Mouse (Mus musculus) heart, embryonic 14.5 days (tissue): ENCODE data around the gene Emc7. TPM values are rescaled to one million over a fixed set of nuclear protein-coding genes. Genes with fewer than 3 reads are reported as not detected.
"Not testable (repeated sequence)": the region's sequence is repeated elsewhere in the genome, so short reads cannot be mapped to it uniquely, and the experiment has no call there.

Source experiments
- ATAC-seq: fragments of 200-750 bp; cut with Nextera tagmentation; 2 replicates; pipeline ENCODE4 v1.8.0; 2017; ENCODE audit warnings: low read depth, moderate TSS enrichment; ENCODE audit not compliant: insufficient number of reproducible peaks, insufficient read depth, low FRiP score
- H3K27ac ChIP-seq, 2 experiments: fragments of 200-500 bp in 1 of 2; fragments of 300-500 bp in 1 of 2; sonication (generic) in 1 of 2; replicated peaks in 1 of 2; 2 replicates each; pipeline ENCODE4 v1.5.1; 2012 to 2014; ENCODE audit warnings: low read depth in 2 of 2, low read length in 2 of 2, control low read depth in 1 of 2, mild to moderate bottlenecking in 1 of 2, mixed read lengths in 1 of 2; ENCODE audit not compliant: control insufficient read depth in 1 of 2, insufficient read depth in 1 of 2
- H3K27me3 ChIP-seq: fragments of 300-500 bp; sonication (generic); 2 replicates; pipeline ENCODE4 v1.6.1; 2014; ENCODE audit warnings: mild to moderate bottlenecking, low read length, control low read depth; ENCODE audit not compliant: control insufficient read depth, insufficient read depth
- H3K36me3 ChIP-seq: fragments of 300-500 bp; sonication (generic); 2 replicates; pipeline ENCODE4 v1.6.1; 2014; ENCODE audit warnings: mild to moderate bottlenecking, control low read depth, low read length, mixed read lengths; ENCODE audit not compliant: control insufficient read depth, insufficient read depth
- H3K4me1 ChIP-seq, 2 experiments: fragments of 200-500 bp in 1 of 2; fragments of 300-500 bp in 1 of 2; sonication (generic) in 1 of 2; 2 replicates each; pipeline ENCODE4 v1.6.1; 2012 to 2014; ENCODE audit warnings: low read length in 2 of 2, control low read depth in 1 of 2, mixed read lengths in 1 of 2; ENCODE audit not compliant: control insufficient read depth in 2 of 2, insufficient read depth in 2 of 2
- H3K4me2 ChIP-seq: fragments of 300-500 bp; sonication (generic); 2 replicates; pipeline ENCODE4 v1.6.1; 2014; ENCODE audit warnings: mild to moderate bottlenecking, low read length
- H3K4me3 ChIP-seq, 2 experiments: fragments of 200-500 bp in 1 of 2; fragments of 300-500 bp in 1 of 2; sonication (generic) in 1 of 2; 2 replicates each; pipeline ENCODE4 v1.5.1; 2012 to 2014; ENCODE audit warnings: low read length in 2 of 2, mild to moderate bottlenecking in 2 of 2, control low read depth in 1 of 2, low read depth in 1 of 2, moderate library complexity in 1 of 2; ENCODE audit not compliant: control insufficient read depth in 1 of 2, insufficient read depth in 1 of 2
- H3K9ac ChIP-seq: fragments of 300-500 bp; sonication (generic); 2 replicates; pipeline ENCODE4 v1.6.1; 2014; ENCODE audit warnings: mild to moderate bottlenecking, low read length
- H3K9me3 ChIP-seq: fragments of 300-500 bp; sonication (generic); 2 replicates; pipeline ENCODE4 v1.6.1; 2016; ENCODE audit warnings: low read length, control low read depth; ENCODE audit not compliant: control insufficient read depth
- WGBS: fragments of 180-500 bp; shearing (Covaris S2); extraction: QIAGEN DNeasy Blood & Tissue Kit; methylation state at CpG from one replicate; pipeline ENCODE4 v1.1.7; 2014; 5-methylcytosine and 5-hydroxymethylcytosine counted together
- polyA plus RNA-seq: library from polyadenylated mRNA; unstranded; fragments of >200 nt; fragmentation: Nextera tagmentation; extraction: Ambion mirVana; gene quantifications from 2 replicates; pipeline ENCODE4 v1.2.1, GENCODE M21; 2014

Gene Emc7
- polyA plus RNA-seq, 1 experiment from 2014 or later, result 20.1 TPM

DNA sequence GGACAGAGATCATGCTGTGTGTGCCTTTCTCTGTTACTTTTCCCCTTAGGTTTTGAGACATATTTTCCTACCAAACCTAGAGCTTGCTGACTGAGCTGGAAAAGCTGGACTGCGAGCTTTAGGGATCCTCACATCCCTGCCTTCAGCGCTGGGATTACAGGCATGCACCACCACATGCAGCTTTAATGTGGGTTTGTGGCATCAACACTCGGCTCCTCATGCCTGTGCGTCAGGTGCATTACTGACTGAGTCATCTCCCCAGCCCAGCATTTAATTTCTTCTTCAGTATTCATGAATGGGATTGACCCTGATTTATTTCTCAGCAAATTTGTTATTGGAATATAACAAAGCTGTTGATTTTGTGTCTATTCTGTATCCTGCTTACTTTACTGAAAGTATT, 18.5 kb upstream of the Emc7 start:
- 71% methylated on average over 4 of the region's 4 CpGs for WGBS
- no peak overlapping the region for H3K27ac ChIP-seq
- no peak for ATAC-seq
- no peak overlapping the region for H3K9ac ChIP-seq
- no peaks in the 10 kb centered on the region for H3K36me3 ChIP-seq
- no peaks in the 10 kb centered on the region for H3K27me3 ChIP-seq
- no peak overlapping the region for H3K4me3 ChIP-seq
- no peaks in the 10 kb centered on the region for H3K9me3 ChIP-seq
- no peaks in the 10 kb centered on the region for H3K4me1 ChIP-seq
- no peak overlapping the region for H3K4me2 ChIP-seq

DNA sequence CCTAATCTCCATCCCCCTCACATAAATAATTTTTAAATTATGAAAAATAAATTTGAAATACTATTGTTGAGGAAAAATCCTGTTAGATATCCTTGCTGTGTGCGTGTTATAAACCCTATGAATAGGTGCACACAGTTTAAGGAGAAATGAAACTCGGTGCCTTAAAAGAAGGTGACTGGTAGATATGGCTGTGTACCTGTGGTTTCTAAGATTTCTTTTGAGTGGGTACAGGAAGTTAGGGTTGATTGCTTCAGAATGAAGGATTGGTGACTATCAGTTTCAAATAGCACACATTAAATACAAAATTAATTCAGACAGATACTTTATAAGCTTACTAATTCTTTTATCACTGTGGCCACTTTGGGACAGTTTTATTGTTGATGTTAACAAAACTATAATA, 17.2 kb upstream of the Emc7 start:
- Histone ChIP-seq H3K9me3 (no peaks in the 10 kb centered on the region), H3K4me1 (no peaks in the 10 kb centered on the region), H3K36me3 (no peaks in the 10 kb centered on the region), H3K27ac (no peak overlapping the region), H3K27me3 (no peaks in the 10 kb centered on the region), H3K4me2 (no peak overlapping the region), H3K9ac (no peak overlapping the region), H3K4me3 (no peak overlapping the region)
- no peak for ATAC-seq
- WGBS, result 85% methylated on average over 2 of the region's 2 CpGs

DNA sequence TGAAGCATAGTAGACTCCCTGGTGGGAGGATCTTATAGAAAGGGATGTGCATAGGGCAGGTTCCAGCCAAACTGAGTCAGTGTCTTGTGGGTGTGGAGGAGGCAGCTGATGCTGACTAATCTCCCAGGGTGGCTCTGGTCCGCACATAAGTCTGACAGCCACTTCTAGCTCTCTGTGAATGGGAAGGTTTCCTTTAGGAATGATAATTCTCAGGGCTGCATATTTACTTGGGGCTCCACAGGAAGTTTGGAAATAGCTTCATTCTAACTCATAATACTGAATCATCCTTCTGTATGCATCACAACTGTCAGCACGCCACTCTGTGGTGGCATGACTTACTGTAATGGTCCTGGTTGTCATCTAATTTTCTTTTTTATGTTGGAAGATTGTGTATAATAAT, 11.3 kb upstream of the Emc7 start:
- Histone ChIP-seq H3K4me3 (no peak overlapping the region), H3K9me3 (no peaks in the 10 kb centered on the region), H3K27ac (no peak overlapping the region), H3K4me2 (no peak overlapping the region), H3K9ac (no peak overlapping the region), H3K4me1 (no peaks in the 10 kb centered on the region), H3K27me3 (no peaks in the 10 kb centered on the region), H3K36me3 (no peaks in the 10 kb centered on the region)
- 58% methylated on average over 2 of the region's 2 CpGs for WGBS
- no peak for ATAC-seq

GRCm38 (mm10) chr2:112445511-112445910, 9.3 kb upstream of the Emc7 start:
- H3K4me2 ChIP-seq, result no peak overlapping the region
- H3K9ac ChIP-seq, result no peak overlapping the region
- ATAC-seq, result no peak
- no peaks in the 10 kb centered on the region for H3K36me3 ChIP-seq
- H3K9me3 ChIP-seq, result no peaks in the 10 kb centered on the region
- no peaks in the 10 kb centered on the region for H3K27me3 ChIP-seq
- H3K4me3 ChIP-seq, result no peak overlapping the region
- no peaks in the 10 kb centered on the region for H3K4me1 ChIP-seq
- H3K27ac ChIP-seq, result no peak overlapping the region

GRCm38 (mm10) chr2:112448046-112448445, 6.8 kb upstream of the Emc7 start:
- not testable (repeated sequence) for H3K36me3 ChIP-seq, H3K9me3 ChIP-seq, H3K9ac ChIP-seq, H3K4me1 ChIP-seq, H3K4me3 ChIP-seq, H3K27ac ChIP-seq, ATAC-seq, H3K4me2 ChIP-seq, H3K27me3 ChIP-seq
- WGBS, result 69% methylated on average over 4 of the region's 4 CpGs

- ATAC-seq, result no peak
- no peaks in the 10 kb centered on the region for H3K27me3 ChIP-seq
- no peaks in the 10 kb centered on the region for H3K36me3 ChIP-seq
These were observed 6.2 kb upstream of the Emc7 start for GRCm38 (mm10) chr2:112448510-112449059.

GRCm38 (mm10) chr2:112449597-112450296, 5.0 kb upstream of the Emc7 start:
- H3K36me3 ChIP-seq, result no peaks in the 10 kb centered on the region
- no peak for ATAC-seq
- no peaks in the 10 kb centered on the region for H3K9me3 ChIP-seq
- peaks cover 0 to 3% of the 10 kb centered on the region in 2 experiments; a peak in 1 of 4 replicates for H3K4me1 ChIP-seq
- 23% methylated on average over 4 of the region's 4 CpGs for whole genome bisulfite sequencing
- no peak overlapping the region for H3K27ac ChIP-seq
- no peak overlapping the region for H3K4me2 ChIP-seq
- H3K9ac ChIP-seq, result no peak overlapping the region
- H3K4me3 ChIP-seq, result no peak overlapping the region
- no peaks in the 10 kb centered on the region for H3K27me3 ChIP-seq

More at GRCm38 (mm10) chr2:112448510-112449059, 6.2 kb upstream of the Emc7 start:
- Histone ChIP-seq H3K4me3 (no peak overlapping the region), H3K9me3 (no peaks in the 10 kb centered on the region), H3K4me2 (no peak overlapping the region), H3K4me1 (no peaks in the 10 kb centered on the region), H3K9ac (no peak overlapping the region), H3K27ac (no peak overlapping the region)

GRCm38 (mm10) chr2:112452513-112452912, 2.3 kb upstream of the Emc7 start:
- H3K27me3 ChIP-seq, ATAC-seq, H3K9ac ChIP-seq, H3K4me3 ChIP-seq, H3K27ac ChIP-seq, H3K9me3 ChIP-seq, H3K4me2 ChIP-seq, H3K36me3 ChIP-seq: not testable (repeated sequence)
- H3K4me1 ChIP-seq, result peaks cover 0 to 13% of the 10 kb centered on the region in 2 experiments; a peak in 2 of 4 replicates
